12 mouse cellular contexts compared by ENCODE assay signal in the genomic region with DNA sequence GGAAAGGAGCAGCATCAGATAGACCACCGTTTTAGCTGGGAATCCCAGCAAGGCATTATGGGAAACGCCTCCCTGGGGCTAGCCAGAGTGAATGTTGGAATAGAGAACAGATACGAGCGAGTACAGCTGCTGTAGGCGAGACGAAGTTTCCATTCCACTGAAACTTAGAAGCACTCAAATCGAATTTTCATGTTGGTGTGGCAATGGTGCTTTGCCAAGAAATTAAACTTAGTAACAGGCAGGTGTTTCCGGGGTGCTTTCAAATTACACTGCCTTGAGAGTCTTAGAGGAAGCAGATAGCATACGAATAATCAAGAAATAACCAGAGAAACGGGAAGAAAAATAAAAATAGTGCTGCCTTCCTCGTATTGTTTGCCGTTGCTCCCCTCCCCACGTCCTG.
DNase-seq lines count a peak whose midpoint lies in the region; ATAC-seq lines count a peak whose summit lies in the region.
"Had no signal": no experiment of that assay in that cellular context is flagged by ENCODE, and none has a peak within 500 bp of the region (broad histone marks: within the 10 kb centered on the region; RNA-seq: fewer than 3 reads in every experiment).

No protein-coding gene starts in this region.

- H3K9me3 ChIP-seq in forebrain, embryonic 10.5 days: no peaks in the 10 kb centered on the region
- H3K9me3 ChIP-seq in forebrain, embryonic 11.5 days (ENCODE audit: control insufficient read depth, low read length): no peaks in the 10 kb centered on the region
- H3K9me3 ChIP-seq in lung, embryonic 15.5 days: no peaks in the 10 kb centered on the region
- H3K9me3 ChIP-seq in heart, embryonic 11.5 days (replicated peaks; ENCODE audit: control insufficient read depth, low read length): no peaks in the 10 kb centered on the region
- H3K9me3 ChIP-seq: intestine, embryonic 15.5 days; limb, embryonic 12.5 days had no signal

- no peak overlapping the region for H3K4me2 ChIP-seq in forebrain, embryonic 11.5 days (ENCODE audit: low read depth, low read length, severe bottlenecking)
- no peak overlapping the region for H3K4me2 ChIP-seq in lung, embryonic 15.5 days
- H3K4me2 ChIP-seq in heart, embryonic 11.5 days: no peak overlapping the region
- H3K4me2 ChIP-seq: intestine, embryonic 15.5 days; limb, embryonic 12.5 days had no signal

- H3K9ac ChIP-seq in forebrain, embryonic 11.5 days (ENCODE audit: low read length): no peak overlapping the region
- H3K9ac ChIP-seq in lung, embryonic 15.5 days: no peak overlapping the region
- H3K9ac ChIP-seq in heart, embryonic 11.5 days (ENCODE audit: low read depth, low read length): no peak overlapping the region
- H3K9ac ChIP-seq: intestine, embryonic 15.5 days; limb, embryonic 12.5 days had no signal

- 0 out of 2 replicates have a peak, but pooled peaks cover 3% of the 10 kb centered on the region for H3K4me1 ChIP-seq in forebrain, embryonic 10.5 days
- H3K4me1 ChIP-seq in forebrain, embryonic 11.5 days (replicated peaks; ENCODE audit: control insufficient read depth, insufficient read depth, low read length): no peaks in the 10 kb centered on the region
- H3K4me1 ChIP-seq in lung, embryonic 15.5 days: peaks cover 3% of the 10 kb centered on the region; the same call in 1 of the 2 replicates
- H3K4me1 ChIP-seq in heart, embryonic 11.5 days (ENCODE audit: control insufficient read depth, insufficient read depth, low read length): no peaks in the 10 kb centered on the region
- H3K4me1 ChIP-seq: intestine, embryonic 15.5 days; limb, embryonic 12.5 days had no signal

- no peak for ATAC-seq in forebrain, embryonic 11.5 days (replicated peaks; ENCODE audit: low FRiP score)
- no peak for ATAC-seq in lung, embryonic 15.5 days (ENCODE audit: borderline replicate concordance, extremely low read depth, low FRiP score, low TSS enrichment)
- no peak for ATAC-seq in heart, embryonic 11.5 days (replicated peaks; ENCODE audit: insufficient number of reproducible peaks, low FRiP score, low TSS enrichment)
- ATAC-seq in megakaryocyte progenitor cell, adult 5-6 weeks (replicated peaks; ENCODE audit: poor library complexity): peak; percentile 65
- ATAC-seq: intestine, embryonic 15.5 days had no signal

- DNase-seq in forebrain, embryonic 10.5 days (ENCODE audit: extremely low spot score, low spot score): no peak
- no peak for DNase-seq in forebrain, embryonic 11.5 days (ENCODE audit: low spot score)
- no peak for DNase-seq in lung, postnatal 36 days
- DNase-seq in cerebellum, postnatal 25 days: no peak
- DNase-seq in testis, postnatal 10 days (ENCODE audit: low spot score): no peak
- DNase-seq: cerebellum, adult 11 months; gastrocnemius, postnatal 10 days had no signal

- WGBS in forebrain, embryonic 10.5 days: 65% methylated on average over 13 of the region's 13 CpGs
- WGBS in forebrain, embryonic 11.5 days: 74% methylated on average over 13 of the region's 13 CpGs
- WGBS in lung, embryonic 15.5 days: 56% methylated on average over 13 of the region's 13 CpGs
- 58% methylated on average over 13 of the region's 13 CpGs for WGBS in heart, embryonic 11.5 days (ENCODE audit: insufficient replicate concordance)

- H3K27ac ChIP-seq in forebrain, embryonic 10.5 days: 0 out of 2 replicates have a peak overlapping the region, but pooled peaks have one; percentile 15
- no peak overlapping the region for H3K27ac ChIP-seq in forebrain, embryonic 11.5 days (ENCODE audit: low read depth, low read length)
- H3K27ac ChIP-seq in lung, embryonic 15.5 days: peak overlapping the region; percentile 41
- H3K27ac ChIP-seq in heart, embryonic 11.5 days (ENCODE audit: low read depth, low read length): peak overlapping the region; percentile 41; the same call in 1 of the 2 replicates
- H3K27ac ChIP-seq: intestine, embryonic 15.5 days; limb, embryonic 12.5 days had no signal

- no peaks in the 10 kb centered on the region for H3K36me3 ChIP-seq in forebrain, embryonic 10.5 days (replicated peaks)
- H3K36me3 ChIP-seq in forebrain, embryonic 11.5 days (ENCODE audit: control insufficient read depth, insufficient read depth, low read length): no peaks in the 10 kb centered on the region
- no peaks in the 10 kb centered on the region for H3K36me3 ChIP-seq in lung, embryonic 15.5 days
- no peaks in the 10 kb centered on the region for H3K36me3 ChIP-seq in heart, embryonic 11.5 days (ENCODE audit: control insufficient read depth, insufficient read depth, low read length)
- H3K36me3 ChIP-seq: intestine, embryonic 15.5 days; limb, embryonic 12.5 days had no signal

- no peak overlapping the region for H3K4me3 ChIP-seq in forebrain, embryonic 10.5 days
- no peak overlapping the region for H3K4me3 ChIP-seq in forebrain, embryonic 11.5 days (ENCODE audit: low read depth, low read length)
- H3K4me3 ChIP-seq in lung, embryonic 15.5 days: no peak overlapping the region
- H3K4me3 ChIP-seq in heart, embryonic 11.5 days (ENCODE audit: low read depth, low read length): no peak overlapping the region
- H3K4me3 ChIP-seq: intestine, embryonic 15.5 days; limb, embryonic 12.5 days had no signal

- H3K27me3 ChIP-seq in forebrain, embryonic 10.5 days (ENCODE audit: poor library complexity, severe bottlenecking): no peaks in the 10 kb centered on the region
- no peaks in the 10 kb centered on the region for H3K27me3 ChIP-seq in forebrain, embryonic 11.5 days (ENCODE audit: control insufficient read depth, insufficient read depth, low read length)
- no peaks in the 10 kb centered on the region for H3K27me3 ChIP-seq in lung, embryonic 15.5 days
- H3K27me3 ChIP-seq in heart, embryonic 11.5 days (ENCODE audit: control insufficient read depth, insufficient read depth, low read length): no peaks in the 10 kb centered on the region
- H3K27me3 ChIP-seq: intestine, embryonic 15.5 days; limb, embryonic 12.5 days had no signal
